Mouse (Mus musculus) frontal cortex, adult (tissue): ENCODE measurements at regions not wholly inside any gene's neighbourhood (a gene's known extent, or its start where the extent isn't known, plus 50 kb on each side); places are given as distances from the start of the nearest gene placed in this dataset.

Experiments used
- ATAC-seq: cut with Nextera tagmentation; 2 replicates; pipeline ENCODE4 v1.9.2; 2017; ENCODE audit warnings: mild to moderate bottlenecking, moderate library complexity, mixed read lengths; ENCODE audit not compliant: low TSS enrichment

- ATAC-seq, result no peak; the same call in 1 of the 2 replicates
Measured at GRCm38 (mm10) chr1:43367151-43367895, 77.1 kb upstream of the Nck2 start.

- ATAC-seq, result no peak
Measured at GRCm38 (mm10) chr1:43371863-43372262, 72.5 kb upstream of the Nck2 start.

- no peak for ATAC-seq
Measured at GRCm38 (mm10) chr1:43374946-43375345, 69.4 kb upstream of the Nck2 start.

- ATAC-seq, result no peak
Measured at GRCm38 (mm10) chr1:43375851-43376250, 68.5 kb upstream of the Nck2 start.

GRCm38 (mm10) chr1:43377491-43378263 lies 66.7 kb upstream of the Nck2 start:
- ATAC-seq, result no peak

- no peak for ATAC-seq
Measured at GRCm38 (mm10) chr1:43385008-43385407, 59.4 kb upstream of the Nck2 start.

- ATAC-seq, result peak; percentile 95
Measured at GRCm38 (mm10) chr1:43394035-43394434, 50.3 kb upstream of the Nck2 start.
